Mouse (Mus musculus): ENCODE measurements around the gene Slc8a1. TPM values are rescaled to one million over a fixed set of nuclear protein-coding genes. Genes with fewer than 3 reads are reported as not detected.

The Slc8a1 gene
- polyA plus RNA-seq, 1 experiment = 3.2 TPM

GRCm38 (mm10) chr17:81618461-81618860 lies 119.7 kb downstream of the Slc8a1 start:
- 57% methylated on average over 5 of the region's 5 CpGs for WGBS
- Histone ChIP-seq H3K4me1 (ENCODE audit: control insufficient read depth, insufficient read depth, insufficient read length) (no peaks in the 10 kb centered on the region), H3K4me3 (ENCODE audit: extremely low read depth, insufficient read depth, insufficient read length) (no peak overlapping the region), H3K36me3 (ENCODE audit: control insufficient read depth, insufficient read depth, low read length) (no peaks in the 10 kb centered on the region), H3K27me3 (ENCODE audit: control insufficient read depth, insufficient read depth, low read length) (no peaks in the 10 kb centered on the region), H3K27ac (ENCODE audit: insufficient read depth, low read length) (no peak overlapping the region)
- no peak for DNase-seq (ENCODE audit: low read depth in 1 of 2, low spot score in 2 of 2)
- TF ChIP-seq POLR2A (IDR thresholded peaks at IDR 0.05; ENCODE audit: low read depth, low read length) = no peak
- TF ChIP-seq CTCF (IDR thresholded peaks at IDR 0.05; ENCODE audit: extremely low read depth, insufficient read depth, insufficient read length, insufficient replicate concordance) = no peak

- no peak overlapping the region for H3K4me3 ChIP-seq (ENCODE audit: extremely low read depth, insufficient read depth, insufficient read length)
- H3K4me1 ChIP-seq (ENCODE audit: control insufficient read depth, insufficient read depth, insufficient read length) = no peaks in the 10 kb centered on the region
- no peak for DNase-seq (ENCODE audit: low read depth in 1 of 2, low spot score in 2 of 2)
- no peaks in the 10 kb centered on the region for H3K27me3 ChIP-seq (ENCODE audit: control insufficient read depth, insufficient read depth, low read length)
- no peak overlapping the region for H3K27ac ChIP-seq (ENCODE audit: insufficient read depth, low read length)
- whole genome bisulfite sequencing = 81% methylated on average over 4 of the region's 4 CpGs
- H3K36me3 ChIP-seq (ENCODE audit: control insufficient read depth, insufficient read depth, low read length) = no peaks in the 10 kb centered on the region
- no peak for TF ChIP-seq CTCF (IDR thresholded peaks at IDR 0.05; ENCODE audit: extremely low read depth, insufficient read depth, insufficient read length, insufficient replicate concordance)
- TF ChIP-seq POLR2A (IDR thresholded peaks at IDR 0.05; ENCODE audit: low read depth, low read length) = no peak
Measured at GRCm38 (mm10) chr17:81616326-81616725, 121.9 kb downstream of the Slc8a1 start.

GRCm38 (mm10) chr17:81615391-81615790 lies 122.8 kb downstream of the Slc8a1 start:
- 81% methylated on average over 8 of the region's 8 CpGs for WGBS
- DNase-seq (ENCODE audit: low read depth in 1 of 2, low spot score in 2 of 2) = no peak

GRCm38 (mm10) chr17:81607515-81607914 lies 130.7 kb downstream of the Slc8a1 start:
- no peak for TF ChIP-seq CTCF (IDR thresholded peaks at IDR 0.05; ENCODE audit: extremely low read depth, insufficient read depth, insufficient read length, insufficient replicate concordance)
- TF ChIP-seq POLR2A (IDR thresholded peaks at IDR 0.05; ENCODE audit: low read depth, low read length) = no peak
- WGBS = 92% methylated on average over 3 of the region's 3 CpGs

More at GRCm38 (mm10) chr17:81615391-81615790, 122.8 kb downstream of the Slc8a1 start:
- Histone ChIP-seq H3K4me3 (ENCODE audit: extremely low read depth, insufficient read depth, insufficient read length) (no peak overlapping the region), H3K4me1 (ENCODE audit: control insufficient read depth, insufficient read depth, insufficient read length) (no peaks in the 10 kb centered on the region), H3K36me3 (ENCODE audit: control insufficient read depth, insufficient read depth, low read length) (no peaks in the 10 kb centered on the region), H3K27me3 (ENCODE audit: control insufficient read depth, insufficient read depth, low read length) (no peaks in the 10 kb centered on the region), H3K27ac (ENCODE audit: insufficient read depth, low read length) (no peak overlapping the region)
- TF ChIP-seq POLR2A (IDR thresholded peaks at IDR 0.05; ENCODE audit: low read depth, low read length) (no peak), CTCF (IDR thresholded peaks at IDR 0.05; ENCODE audit: extremely low read depth, insufficient read depth, insufficient read length, insufficient replicate concordance) (no peak)

GRCm38 (mm10) chr17:81606084-81606483 lies 132.1 kb downstream of the Slc8a1 start:
- Histone ChIP-seq H3K27me3 (ENCODE audit: control insufficient read depth, insufficient read depth, low read length) (no peaks in the 10 kb centered on the region), H3K27ac (ENCODE audit: insufficient read depth, low read length) (no peak overlapping the region), H3K36me3 (ENCODE audit: control insufficient read depth, insufficient read depth, low read length) (no peaks in the 10 kb centered on the region), H3K4me3 (ENCODE audit: extremely low read depth, insufficient read depth, insufficient read length) (no peak overlapping the region), H3K4me1 (ENCODE audit: control insufficient read depth, insufficient read depth, insufficient read length) (no peaks in the 10 kb centered on the region)
- TF ChIP-seq POLR2A (IDR thresholded peaks at IDR 0.05; ENCODE audit: low read depth, low read length) = no peak
- no peak for TF ChIP-seq CTCF (IDR thresholded peaks at IDR 0.05; ENCODE audit: extremely low read depth, insufficient read depth, insufficient read length, insufficient replicate concordance)
- WGBS = 77% methylated on average over 2 of the region's 2 CpGs
- DNase-seq (ENCODE audit: low read depth in 1 of 2, low spot score in 2 of 2) = no peak

More at GRCm38 (mm10) chr17:81607515-81607914, 130.7 kb downstream of the Slc8a1 start:
- Histone ChIP-seq H3K36me3 (ENCODE audit: control insufficient read depth, insufficient read depth, low read length) (no peaks in the 10 kb centered on the region), H3K27me3 (ENCODE audit: control insufficient read depth, insufficient read depth, low read length) (no peaks in the 10 kb centered on the region), H3K27ac (ENCODE audit: insufficient read depth, low read length) (no peak overlapping the region), H3K4me1 (ENCODE audit: control insufficient read depth, insufficient read depth, insufficient read length) (no peaks in the 10 kb centered on the region), H3K4me3 (ENCODE audit: extremely low read depth, insufficient read depth, insufficient read length) (no peak overlapping the region)
- DNase-seq (ENCODE audit: low read depth in 1 of 2, low spot score in 2 of 2) = no peak

DNA sequence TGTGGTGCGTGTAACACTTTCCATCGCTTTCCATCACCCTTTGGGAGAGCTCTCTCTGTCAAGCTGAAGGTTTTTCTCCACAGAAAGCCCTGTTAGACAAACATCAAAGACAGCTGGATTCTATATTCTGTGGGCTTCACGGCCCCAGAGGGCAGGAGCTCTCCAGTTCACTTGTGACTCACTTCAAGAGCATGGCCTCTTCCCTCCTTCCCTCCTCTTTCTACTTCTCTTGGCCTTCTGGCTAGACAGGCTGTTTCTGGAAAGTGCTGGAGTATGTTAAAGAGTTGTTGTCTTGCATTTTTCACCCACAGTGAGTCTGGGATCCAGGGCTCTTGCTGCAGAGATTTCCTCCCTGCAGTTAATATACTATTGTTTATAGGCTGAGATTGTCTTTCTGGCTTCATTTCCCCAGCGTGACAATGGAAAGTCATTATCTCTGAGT lies 132.9 kb downstream of the Slc8a1 start:
- Histone ChIP-seq H3K27ac (ENCODE audit: insufficient read depth, low read length) (no peak overlapping the region), H3K4me3 (ENCODE audit: extremely low read depth, insufficient read depth, insufficient read length) (no peak overlapping the region), H3K36me3 (ENCODE audit: control insufficient read depth, insufficient read depth, low read length) (no peaks in the 10 kb centered on the region), H3K27me3 (ENCODE audit: control insufficient read depth, insufficient read depth, low read length) (no peaks in the 10 kb centered on the region), H3K4me1 (ENCODE audit: control insufficient read depth, insufficient read depth, insufficient read length) (no peaks in the 10 kb centered on the region)
- TF ChIP-seq POLR2A (IDR thresholded peaks at IDR 0.05; ENCODE audit: low read depth, low read length) (no peak), CTCF (IDR thresholded peaks at IDR 0.05; ENCODE audit: extremely low read depth, insufficient read depth, insufficient read length, insufficient replicate concordance) (no peak)
- no peak for DNase-seq (ENCODE audit: low read depth in 1 of 2, low spot score in 2 of 2)
- 83% methylated on average over 4 of the region's 4 CpGs for WGBS

- TF ChIP-seq CTCF (IDR thresholded peaks at IDR 0.05; ENCODE audit: extremely low read depth, insufficient read depth, insufficient read length, insufficient replicate concordance) (no peak), POLR2A (IDR thresholded peaks at IDR 0.05; ENCODE audit: low read depth, low read length) (no peak)
- 77% methylated on average over 2 of the region's 2 CpGs for WGBS
- Histone ChIP-seq H3K4me3 (ENCODE audit: extremely low read depth, insufficient read depth, insufficient read length) (no peak overlapping the region), H3K27ac (ENCODE audit: insufficient read depth, low read length) (no peak overlapping the region), H3K36me3 (ENCODE audit: control insufficient read depth, insufficient read depth, low read length) (no peaks in the 10 kb centered on the region), H3K4me1 (ENCODE audit: control insufficient read depth, insufficient read depth, insufficient read length) (no peaks in the 10 kb centered on the region), H3K27me3 (ENCODE audit: control insufficient read depth, insufficient read depth, low read length) (no peaks in the 10 kb centered on the region)
- no peak for DNase-seq (ENCODE audit: low read depth in 1 of 2, low spot score in 2 of 2)
Measured at GRCm38 (mm10) chr17:81599072-81599471, 139.1 kb downstream of the Slc8a1 start.

All from spleen, adult 2 months (tissue).